Mouse (Mus musculus): ENCODE data around the gene Olfr801.

- TF ChIP-seq GATA1 (IDR thresholded peaks at IDR 0.05; ENCODE audit: borderline replicate concordance, low read length), result no peak
- TF ChIP-seq FLI1 (IDR thresholded peaks at IDR 0.05; ENCODE audit: low read length), result no peak
These were observed 16.3 kb downstream of the Olfr801 start, which contains the start of gene Olfr800 for GRCm38 (mm10) chr10:129657394-129657793.
